Mouse (Mus musculus) frontal cortex, adult (tissue): ENCODE results near the gene Ptprn.

ENCODE experiments used
- ATAC-seq: cut with Nextera tagmentation; 2 replicates; pipeline ENCODE4 v1.9.2; 2017; ENCODE audit warnings: mild to moderate bottlenecking, moderate library complexity, mixed read lengths; ENCODE audit not compliant: low TSS enrichment

The Ptprn gene

DNA sequence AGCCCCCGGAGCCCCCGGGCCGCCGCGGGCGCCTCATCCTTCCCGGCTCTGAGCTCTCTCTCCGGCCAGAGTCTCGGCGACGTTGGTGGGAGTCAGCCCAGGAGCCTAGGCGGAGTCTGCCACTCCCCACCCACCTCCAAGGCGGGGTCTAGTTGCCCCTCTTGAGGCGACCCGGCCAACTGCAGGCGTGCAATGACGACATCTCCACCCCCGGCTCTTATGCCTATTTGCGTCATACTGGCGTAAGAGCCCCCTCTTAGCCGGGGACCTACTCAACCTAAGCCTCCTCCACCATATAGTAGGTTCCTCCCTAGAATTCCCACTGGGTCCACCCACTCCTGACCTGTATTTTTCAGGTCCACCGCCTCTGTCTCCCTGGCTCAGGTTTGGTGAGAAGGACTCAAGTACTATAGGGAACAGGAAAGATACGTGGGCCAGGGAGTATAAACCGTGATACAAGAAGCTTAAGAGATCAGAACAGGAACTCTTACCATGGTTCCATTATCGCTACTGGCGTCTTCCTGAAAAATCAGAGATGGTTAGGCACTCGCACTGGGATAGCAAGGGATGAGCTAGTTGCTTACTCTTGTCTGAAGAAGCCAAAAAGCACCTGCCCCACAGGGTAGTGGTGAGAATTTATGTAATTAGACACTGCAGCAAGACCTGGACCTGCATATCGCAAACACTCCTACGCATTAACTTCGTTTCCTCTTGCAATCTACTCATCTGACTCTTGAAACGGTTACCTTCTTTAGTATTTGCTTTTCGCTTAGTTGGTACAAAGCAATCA, at the start of gene Ptprn:
TSS of gene Ptprn (minus strand) at position 412 of the 790 bp plus-strand sequence.
- peak; percentile 76 for ATAC-seq

DNA sequence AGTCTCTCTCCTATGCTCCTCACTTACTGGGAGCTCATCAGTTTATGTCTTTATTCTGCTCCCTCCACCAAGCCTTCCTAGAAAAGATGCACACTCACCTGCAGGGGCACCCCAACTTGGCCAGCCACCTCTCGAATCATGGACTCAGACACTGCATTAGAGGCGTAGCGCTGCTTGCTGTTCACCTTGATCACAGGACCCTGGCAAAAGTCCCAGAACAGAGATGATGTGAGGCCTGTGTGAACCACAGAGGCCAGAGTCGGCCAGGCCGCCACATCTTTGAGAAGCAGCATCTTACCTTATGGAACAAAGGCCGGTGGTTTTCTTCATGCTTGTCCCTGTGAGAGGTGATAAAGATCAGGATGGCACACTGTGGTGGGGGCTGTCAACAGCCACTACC, 47.4 kb upstream of the Ptprn start:
- ATAC-seq: no peak

DNA sequence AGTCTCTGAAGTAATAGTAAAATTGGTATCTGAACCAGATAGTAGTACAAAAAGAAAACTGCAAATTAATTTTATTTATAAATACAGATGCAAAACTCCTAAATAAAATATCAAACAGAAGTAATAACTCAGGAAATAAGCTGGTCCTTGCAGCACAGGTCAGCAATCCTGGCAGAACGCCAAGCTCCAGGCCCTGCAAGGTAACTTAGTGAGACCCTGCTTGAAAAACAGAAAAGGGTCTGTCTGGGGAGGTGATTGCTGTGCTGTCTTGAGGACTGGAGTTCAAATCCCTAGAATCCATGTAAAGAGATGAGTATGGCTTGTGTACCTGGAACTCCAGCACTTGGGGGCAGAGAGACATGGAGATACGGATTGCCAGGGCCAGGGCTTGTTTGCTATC, 40.4 kb upstream of the Ptprn start:
- ATAC-seq: no peak

DNA sequence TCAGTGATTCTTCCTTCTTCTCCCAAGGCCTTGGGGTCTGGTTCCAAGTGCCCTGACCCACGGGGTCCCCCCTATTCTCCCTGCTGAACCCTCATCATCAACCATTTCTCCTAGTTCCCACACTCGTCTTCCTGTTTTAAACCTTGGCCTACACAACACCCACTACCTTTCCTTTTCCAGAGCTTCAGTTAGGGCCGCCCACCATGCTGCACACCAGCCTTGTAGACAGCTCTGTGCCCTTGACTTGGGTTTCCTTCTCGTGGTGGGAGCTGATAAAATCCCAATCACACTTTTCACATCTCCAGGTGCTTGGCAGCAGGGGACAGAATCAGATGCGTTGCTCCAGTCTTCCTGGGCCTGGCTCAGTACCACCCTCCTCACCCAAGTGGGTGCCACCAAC, 30.0 kb upstream of the Ptprn start:
- ATAC-seq: peak; percentile 47; the same call in 1 of the 2 replicates

DNA sequence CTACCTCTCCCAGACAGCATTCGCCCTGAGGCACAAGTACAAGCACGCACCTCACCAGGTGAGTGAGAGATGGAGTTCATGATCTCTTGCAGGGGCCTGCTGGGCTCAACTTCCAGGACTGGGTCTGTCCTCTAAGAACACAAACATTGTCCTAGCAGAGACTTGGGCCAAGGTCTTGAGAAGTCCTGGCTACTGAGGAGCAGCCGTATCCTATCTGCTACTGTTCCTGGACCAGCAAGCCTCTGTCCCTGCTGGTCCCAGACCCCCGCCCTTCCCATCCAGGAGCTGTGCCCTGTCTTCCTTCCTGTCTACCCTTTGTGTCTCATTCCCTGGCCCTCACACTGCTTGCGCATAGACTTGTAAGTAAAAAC, 29.0 kb upstream of the Ptprn start:
- no peak for ATAC-seq

DNA sequence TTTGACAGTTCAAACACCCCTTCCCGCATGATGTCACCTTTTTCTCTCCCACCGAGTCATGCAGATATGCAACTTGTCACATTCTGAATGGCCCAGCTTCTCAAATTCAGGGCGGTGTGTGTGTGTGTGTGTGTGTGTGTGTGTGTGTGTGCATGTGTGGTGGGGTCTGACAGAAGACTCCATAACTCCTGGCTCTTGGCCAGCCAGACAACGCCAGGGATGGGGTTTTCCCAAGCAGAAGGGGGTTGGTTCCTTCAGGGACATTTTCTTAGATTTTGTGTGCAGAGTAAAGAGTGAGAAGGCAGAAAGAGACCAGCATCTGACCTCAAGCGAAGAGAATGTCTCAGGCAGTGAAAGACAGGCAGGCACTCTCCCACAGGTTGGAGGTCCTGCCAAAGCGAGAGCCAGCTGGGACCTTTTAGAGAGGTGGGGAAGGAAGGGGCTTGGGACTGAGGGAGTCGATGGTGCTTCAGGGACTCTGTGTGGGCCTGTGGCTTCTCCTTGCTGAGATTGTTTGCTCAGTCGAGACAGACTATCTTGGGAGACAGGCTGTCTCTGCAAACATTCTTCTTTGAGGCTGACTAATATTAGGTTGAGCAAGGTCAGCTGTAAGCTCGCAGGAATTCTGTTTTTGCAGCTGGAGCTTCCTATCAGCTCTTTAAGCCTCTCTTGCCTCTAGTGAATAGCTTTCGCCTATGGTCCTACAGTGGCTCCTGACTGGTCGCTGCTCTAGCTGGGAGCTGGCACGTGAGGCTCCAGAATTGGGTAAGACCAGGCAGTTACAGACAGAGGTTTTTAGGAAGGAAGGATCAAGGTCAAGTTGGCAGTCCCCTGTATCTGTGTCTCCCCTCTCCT, 28.4 kb upstream of the Ptprn start:
- no peak for ATAC-seq

DNA sequence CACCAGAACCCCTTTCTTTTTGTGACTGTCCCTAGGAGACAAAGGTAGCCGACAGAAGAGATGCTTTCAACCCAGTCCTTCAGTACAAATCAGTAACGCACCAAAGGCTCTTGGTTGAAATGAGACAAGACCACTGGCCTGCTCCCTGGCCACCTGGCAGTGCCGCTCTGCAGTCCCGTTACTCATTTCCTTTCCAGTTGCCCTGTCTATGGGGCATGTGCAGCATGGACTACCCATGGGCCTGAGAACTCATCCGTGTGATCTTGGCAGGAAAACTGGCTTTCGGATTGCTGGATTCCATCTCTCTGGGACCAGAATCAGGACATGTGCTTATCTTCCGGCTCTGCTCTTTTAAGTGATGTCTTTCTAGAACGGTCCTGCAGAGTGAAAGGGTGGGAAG, 27.0 kb upstream of the Ptprn start:
- no peak for ATAC-seq

DNA sequence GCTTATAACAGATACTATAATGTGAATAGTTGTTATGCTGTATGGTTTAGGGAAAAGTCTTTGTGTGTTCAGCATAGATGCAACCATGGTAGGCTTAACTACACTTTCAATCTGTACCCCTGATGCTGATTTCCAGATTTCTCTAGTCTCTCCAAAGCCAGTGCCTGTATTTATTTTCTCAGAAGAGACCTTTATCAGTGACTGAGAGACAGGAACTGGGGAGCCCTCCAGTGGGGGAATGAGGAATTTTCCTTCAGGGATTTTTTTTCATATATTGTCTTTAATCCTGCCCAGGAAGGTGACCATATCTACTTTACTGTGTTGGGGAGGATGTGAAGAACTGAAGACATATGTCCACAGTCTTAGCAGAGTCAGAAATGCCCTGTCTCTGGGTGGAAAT, 26.3 kb upstream of the Ptprn start:
- ATAC-seq: peak; percentile 54; the same call in 1 of the 2 replicates

DNA sequence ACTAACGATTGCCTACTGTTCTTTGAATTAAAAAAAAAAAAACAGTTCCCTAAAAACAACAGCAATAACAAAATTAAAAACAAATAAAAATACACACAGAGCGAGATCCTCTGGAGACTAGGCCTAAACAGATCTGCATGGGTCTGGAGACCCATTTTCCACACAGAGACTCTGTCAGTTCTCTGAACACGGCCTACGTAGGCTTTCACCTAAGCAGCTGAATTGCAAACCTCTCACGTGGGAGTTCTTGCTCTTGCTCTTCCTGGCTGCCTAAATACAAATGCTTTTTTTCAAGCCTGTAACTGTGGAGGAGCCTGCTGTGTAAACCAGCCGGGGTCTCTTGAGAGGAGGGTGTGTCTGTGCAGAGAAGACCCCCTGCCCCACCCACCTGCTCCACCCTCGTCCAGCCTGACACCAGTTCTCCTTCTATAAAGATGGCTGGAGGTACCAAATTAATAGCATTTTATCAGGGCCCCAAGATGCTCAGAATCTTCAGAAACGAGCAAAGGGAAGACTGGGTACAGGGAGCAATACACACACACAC, 25.7 kb upstream of the Ptprn start:
- ATAC-seq: peak; percentile 72

DNA sequence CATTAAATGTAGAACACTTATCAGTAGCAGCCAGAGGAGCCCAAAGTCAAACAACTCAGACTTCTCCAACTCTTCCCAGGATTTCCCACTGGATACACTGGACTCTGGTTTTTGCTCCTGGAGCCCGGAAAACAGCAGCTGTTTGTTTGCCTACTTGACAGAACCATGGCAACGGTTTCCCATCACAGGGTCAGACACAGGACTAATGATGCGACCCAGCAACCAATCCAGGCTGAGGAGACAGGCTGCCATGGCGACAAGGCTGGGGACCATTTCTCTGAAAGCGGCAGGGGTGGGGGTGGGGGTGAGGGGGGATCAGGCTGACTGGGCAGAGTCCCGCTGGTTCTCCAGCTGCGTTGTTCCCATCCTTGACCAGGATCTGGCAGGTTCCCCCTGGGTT, 25.1 kb upstream of the Ptprn start:
- ATAC-seq: no peak

DNA sequence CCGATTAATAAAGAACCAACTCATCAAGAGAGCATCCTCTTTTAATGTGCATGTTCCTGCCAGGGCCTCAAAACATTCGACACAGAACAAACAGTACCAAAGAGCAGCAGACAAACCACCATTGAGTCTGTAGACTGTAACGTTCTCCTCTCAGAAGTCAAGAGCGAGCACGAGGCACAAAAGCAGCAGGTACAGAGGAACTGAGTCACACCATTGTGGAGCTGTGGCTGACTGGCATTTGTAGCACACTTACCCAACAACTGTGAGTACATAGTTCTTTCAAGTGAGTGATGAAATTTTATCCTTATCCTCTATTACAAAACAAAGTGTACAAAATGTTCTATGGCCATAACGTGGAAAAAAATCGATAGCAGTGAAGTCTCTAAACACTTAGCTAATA, 20.6 kb upstream of the Ptprn start:
- no peak for ATAC-seq

DNA sequence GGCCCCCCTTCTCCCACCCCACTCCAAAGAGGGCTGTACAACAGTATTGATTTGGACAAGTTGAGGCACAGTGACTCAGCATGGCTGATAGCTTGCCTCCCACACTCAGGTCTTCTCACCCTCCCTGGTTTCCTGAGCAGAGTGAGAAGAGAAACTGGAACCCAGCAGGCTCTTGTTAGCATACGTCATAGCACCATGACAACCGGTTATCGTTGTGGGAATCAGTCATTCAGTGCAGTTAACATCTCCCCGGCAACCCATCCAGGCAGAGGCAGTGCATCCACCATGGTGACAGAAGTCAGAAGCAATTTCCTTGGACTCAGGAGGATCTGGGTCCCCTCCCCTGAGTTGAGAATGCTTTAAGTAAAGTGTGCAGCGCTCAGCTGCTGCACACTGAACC, 18.7 kb upstream of the Ptprn start:
- ATAC-seq: peak; percentile 85

DNA sequence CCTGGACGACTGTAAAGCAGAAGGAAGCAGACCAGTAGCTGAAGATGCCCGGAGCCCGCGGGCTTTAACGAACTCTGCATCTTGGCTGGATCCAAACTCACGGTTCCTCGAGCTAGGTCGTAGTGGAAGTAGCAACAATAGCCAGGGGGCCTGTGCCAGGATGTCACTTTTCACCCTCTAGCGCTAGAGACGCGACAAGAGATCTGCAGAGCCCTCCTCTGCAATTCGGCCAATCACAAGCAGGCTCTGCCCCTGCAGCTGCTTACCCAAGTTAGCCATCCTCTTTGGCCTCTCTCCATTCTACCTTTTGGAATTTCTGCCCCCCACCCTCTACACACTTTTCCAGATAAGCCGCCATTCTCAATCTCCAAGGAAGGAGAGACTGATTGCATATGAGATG, 13.9 kb upstream of the Ptprn start, which contains the start of gene Resp18:
TSS of gene Resp18 (minus strand) at position 188 of the 400 bp plus-strand sequence.
- peak; percentile 56 for ATAC-seq

DNA sequence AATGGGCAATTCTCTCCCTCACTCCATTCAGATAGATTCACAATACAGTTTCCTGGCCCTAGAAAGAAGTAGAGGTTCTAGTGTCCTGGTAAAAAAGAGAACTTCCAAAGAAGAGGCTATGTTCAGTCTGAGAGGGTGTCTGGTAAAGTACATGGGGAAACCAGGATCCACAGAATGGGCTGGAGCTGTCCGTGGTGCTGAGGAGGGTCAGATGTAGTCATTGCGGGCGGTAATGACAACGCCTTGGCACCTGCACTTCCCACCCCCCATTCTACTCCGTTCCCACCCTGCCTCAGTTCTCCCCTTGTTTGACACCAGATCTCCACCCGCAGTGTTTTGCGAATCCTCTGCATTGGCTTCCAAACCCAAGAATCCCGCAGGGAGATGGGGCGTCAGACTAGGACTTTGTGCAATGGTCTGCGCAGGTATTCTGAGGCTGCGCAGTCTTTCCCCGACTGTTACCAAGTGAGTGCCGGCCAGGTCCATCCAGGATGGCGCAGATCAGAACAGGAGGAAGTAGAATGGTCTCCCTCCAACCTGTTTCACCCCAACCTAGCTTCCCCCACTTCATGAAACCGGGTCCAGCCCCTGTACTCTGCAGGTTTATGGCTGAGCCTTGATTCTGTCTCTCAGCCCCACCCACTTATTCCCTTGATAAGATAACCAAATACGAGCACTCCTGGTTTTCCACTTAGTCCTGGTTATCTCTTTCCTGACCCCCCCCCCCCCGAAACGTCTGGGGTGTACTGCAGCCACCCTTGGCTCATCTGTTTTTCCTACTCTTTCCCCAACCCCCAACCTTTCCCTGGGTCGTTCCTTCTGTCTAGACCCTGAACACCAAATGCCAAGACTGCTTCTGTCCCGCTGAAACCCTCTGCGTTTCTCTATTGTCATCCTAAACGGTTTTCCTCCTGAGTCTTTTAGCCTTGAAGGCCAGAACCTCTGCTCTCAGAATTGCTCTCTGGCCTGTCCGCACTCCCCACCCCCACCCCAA, 13.2 kb upstream of the Ptprn start:
- peak; percentile 68 for ATAC-seq

DNA sequence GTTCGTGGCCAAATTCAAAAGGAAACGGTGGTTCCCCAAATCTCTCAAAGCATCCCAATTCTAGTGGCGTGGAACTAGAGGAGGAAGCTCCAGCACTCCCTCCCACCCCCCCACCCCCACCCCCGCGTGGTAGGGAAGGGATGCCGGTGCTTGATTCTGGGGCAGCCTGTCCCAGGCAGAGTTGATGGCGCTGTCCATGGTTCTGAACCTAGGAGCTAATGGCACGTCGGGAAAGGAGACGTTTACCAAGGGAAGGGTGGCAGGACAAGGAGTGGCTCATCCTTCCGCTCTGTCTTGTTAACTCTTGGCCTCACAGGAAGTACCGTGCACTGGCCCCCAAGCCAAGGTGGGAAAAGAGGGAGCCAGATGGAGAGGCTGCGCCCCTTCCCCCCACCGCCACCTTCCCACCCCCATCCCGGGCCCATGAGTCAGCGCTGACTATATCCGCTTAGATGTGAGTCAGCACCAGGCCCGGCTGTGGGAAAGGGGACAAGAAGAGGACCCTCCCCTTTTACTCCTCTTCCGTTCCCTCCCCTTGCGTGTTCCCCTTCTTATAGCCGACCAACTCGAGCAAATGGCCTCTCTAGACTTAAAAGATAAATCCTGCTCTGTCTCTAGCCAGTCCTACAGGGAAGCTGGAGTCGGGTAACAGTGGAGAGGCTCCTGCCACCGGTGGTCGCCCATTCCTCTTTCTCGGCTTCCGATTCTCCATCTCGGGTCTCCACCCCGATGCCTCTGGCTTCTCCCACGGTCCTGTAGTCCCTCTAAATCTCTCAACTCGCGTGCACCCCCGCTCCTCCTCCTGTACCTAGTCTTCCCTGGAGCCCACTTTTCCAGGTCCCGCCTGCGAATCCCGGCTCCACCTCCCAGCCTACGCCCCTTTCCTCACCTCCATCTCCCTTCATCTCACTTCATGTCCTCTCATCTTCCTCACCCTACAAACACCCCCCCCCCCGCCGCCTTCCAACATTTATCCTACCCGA, 1.0 kb downstream of the Ptprn start:
- ATAC-seq: peak; percentile 49

DNA sequence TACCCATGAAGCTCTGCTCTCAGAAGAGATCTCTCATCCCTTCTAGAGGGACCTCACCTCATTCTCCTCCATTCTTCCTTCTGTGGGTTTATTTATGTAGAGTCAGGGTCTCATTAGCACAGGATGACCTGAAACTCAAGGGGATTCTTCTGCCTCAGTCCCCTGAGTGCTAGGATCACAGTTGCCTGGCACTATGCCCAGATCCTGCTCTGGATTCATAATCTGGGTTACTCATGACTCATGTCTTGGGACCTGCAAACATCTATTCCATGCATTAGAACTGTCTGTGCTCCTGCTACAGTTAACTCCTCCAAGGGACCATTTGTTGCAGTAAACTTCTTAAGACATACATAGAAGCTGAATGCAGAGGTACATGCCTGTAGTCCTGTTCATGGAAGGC, 3.0 kb downstream of the Ptprn start:
- no peak for ATAC-seq

DNA sequence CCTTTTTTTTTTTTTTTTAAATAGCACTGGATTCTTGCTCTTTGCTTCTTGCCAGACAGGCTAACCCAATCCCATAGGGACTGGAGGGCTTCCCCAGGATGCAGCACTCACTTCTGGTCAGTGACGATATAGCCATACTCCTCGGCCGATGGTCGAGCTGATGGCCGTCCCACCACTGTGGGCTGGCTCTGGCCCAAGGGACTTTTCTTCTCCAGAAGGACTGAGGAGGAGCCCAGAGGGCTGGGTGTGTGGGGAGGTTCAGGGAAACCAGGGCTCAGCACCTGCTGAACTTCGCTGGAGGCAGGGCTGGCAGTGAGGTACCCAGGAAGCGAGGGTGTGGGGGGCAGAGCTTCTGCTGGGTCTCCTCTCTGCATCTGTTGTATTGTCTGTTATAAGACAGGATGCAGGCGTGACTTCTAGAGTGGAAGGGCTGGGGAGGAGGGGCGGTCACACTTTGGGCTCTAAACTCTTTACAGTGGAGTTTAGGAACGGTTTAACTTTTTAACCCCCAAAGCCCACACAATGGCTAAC, 8.7 kb downstream of the Ptprn start:
- ATAC-seq: no peak

DNA sequence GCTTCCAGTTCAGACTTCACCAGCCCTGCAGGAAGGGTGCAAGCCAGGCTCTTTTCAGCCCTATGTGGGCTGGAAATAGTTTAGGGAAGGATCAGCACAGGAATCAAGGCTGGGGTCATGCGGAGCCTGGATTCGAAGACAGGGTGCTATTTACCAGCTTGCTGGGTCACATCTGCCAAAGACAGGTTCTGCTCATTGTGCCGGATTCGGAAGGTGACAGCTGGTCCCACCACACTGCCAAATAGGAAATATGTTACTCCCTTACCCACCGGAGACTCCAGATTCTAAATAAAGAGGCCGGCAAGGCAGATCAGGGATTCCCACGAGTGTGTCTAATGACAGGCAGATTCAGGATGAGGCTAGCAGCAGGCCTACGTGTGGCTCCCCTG, 9.7 kb downstream of the Ptprn start:
- peak; percentile 15; the same call in 1 of the 2 replicates for ATAC-seq

DNA sequence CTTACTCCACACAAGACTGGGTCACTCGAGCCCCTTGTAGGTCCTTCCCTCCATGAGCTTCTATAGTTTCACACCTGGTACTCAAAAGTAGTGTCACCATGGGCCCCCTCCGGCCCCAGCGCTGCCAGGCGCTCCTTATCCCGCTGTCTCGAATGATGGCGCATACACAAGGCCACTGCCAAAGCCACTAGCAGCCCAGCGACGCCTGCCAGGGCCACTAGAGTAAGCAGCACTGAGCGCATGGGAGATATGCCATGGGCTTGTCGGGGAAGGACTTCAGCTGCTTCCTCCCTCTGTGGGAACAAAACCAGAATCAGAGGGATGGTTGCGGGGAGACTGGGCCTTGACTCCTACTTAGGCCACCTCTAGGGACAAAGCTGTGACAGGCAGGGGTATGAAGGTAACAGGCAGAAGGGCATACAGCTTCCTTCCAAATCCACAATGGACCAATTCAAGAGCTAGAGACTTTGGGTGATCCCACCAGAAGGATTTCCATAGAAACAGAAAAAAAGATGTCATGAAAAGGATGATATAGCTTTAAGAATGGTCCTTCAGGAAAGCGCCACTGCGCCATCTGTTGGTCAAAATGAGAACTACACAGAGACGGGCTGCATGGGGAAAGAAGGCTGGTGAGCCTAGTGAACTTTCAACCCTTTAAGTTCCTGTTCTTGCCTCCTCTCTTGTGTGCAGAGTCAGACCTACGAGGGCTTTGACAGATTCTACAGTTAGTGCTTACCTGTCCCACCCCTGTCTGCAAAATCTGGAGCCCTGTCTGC, 10.3 kb downstream of the Ptprn start:
- peak; percentile 15; the same call in 1 of the 2 replicates for ATAC-seq
